Mouse (Mus musculus): ENCODE data around the gene Hist1h1d.

- no peak for TF ChIP-seq CTCF (IDR thresholded peaks at IDR 0.05; ENCODE audit: extremely low read depth, insufficient read depth, insufficient read length, insufficient replicate concordance)
- TF ChIP-seq POLR2A (IDR thresholded peaks at IDR 0.05; ENCODE audit: low read depth, low read length) = no peak
Observed at GRCm38 (mm10) chr13:23505662-23506345, 47.3 kb upstream of the Hist1h1d start.

Data from spleen, adult 2 months (tissue).